Mouse (Mus musculus) hindbrain, embryonic 13.5 days (tissue): ENCODE measurements at regions not wholly inside any gene's neighbourhood (a gene's known extent, or its start where the extent isn't known, plus 50 kb on each side); places are given as distances from the start of the nearest gene placed in this dataset.
"Not testable (repeated sequence)": the region's sequence is repeated elsewhere in the genome, so short reads cannot be mapped to it uniquely, and the experiment has no call there.

Experiments
- ATAC-seq: fragments of 200-750 bp; cut with Nextera tagmentation; 2 replicates; pipeline ENCODE4 v1.8.0; 2017; ENCODE audit warnings: moderate TSS enrichment; ENCODE audit not compliant: low FRiP score
- H3K27ac ChIP-seq: fragments of 300-500 bp; sonication (generic); 2 replicates; pipeline ENCODE4 v1.5.1; 2015; ENCODE audit warnings: inconsistent platforms, mild to moderate bottlenecking, moderate library complexity
- H3K27me3 ChIP-seq: fragments of 300-500 bp; sonication (generic); 2 replicates; pipeline ENCODE4 v1.6.1; 2015; ENCODE audit warnings: mild to moderate bottlenecking, inconsistent platforms
- H3K36me3 ChIP-seq: fragments of 300-500 bp; sonication (generic); 2 replicates; pipeline ENCODE4 v1.6.1; 2015; ENCODE audit warnings: mild to moderate bottlenecking, inconsistent platforms
- H3K4me1 ChIP-seq: fragments of 300-500 bp; sonication (generic); replicated peaks from 2 replicates; pipeline ENCODE4 v1.6.1; 2015; ENCODE audit warnings: inconsistent platforms
- H3K4me2 ChIP-seq: fragments of 300-500 bp; sonication (generic); 2 replicates; pipeline ENCODE4 v1.6.1; 2015; ENCODE audit warnings: inconsistent platforms, mild to moderate bottlenecking, moderate library complexity
- H3K4me3 ChIP-seq: fragments of 300-500 bp; sonication (generic); 2 replicates; pipeline ENCODE4 v1.5.1; 2015; ENCODE audit warnings: mild to moderate bottlenecking, inconsistent platforms
- H3K9ac ChIP-seq: fragments of 300-500 bp; sonication (generic); 2 replicates; pipeline ENCODE4 v1.6.1; 2015; ENCODE audit warnings: mild to moderate bottlenecking, inconsistent platforms
- H3K9me3 ChIP-seq: fragments of 300-500 bp; sonication (generic); 2 replicates; pipeline ENCODE4 v1.6.1; 2016; ENCODE audit warnings: inconsistent platforms
- WGBS: fragments of 180-500 bp; shearing (Covaris S2); methylation state at CpG from one replicate; pipeline ENCODE4 v1.1.7; 2015; 5-methylcytosine and 5-hydroxymethylcytosine counted together

GRCm38 (mm10) chr5:26754129-26754528, 62.9 kb upstream of the Dpp6 start:
- H3K9ac ChIP-seq, ATAC-seq, H3K9me3 ChIP-seq, H3K27me3 ChIP-seq, H3K4me2 ChIP-seq, H3K27ac ChIP-seq, H3K4me1 ChIP-seq, H3K36me3 ChIP-seq, H3K4me3 ChIP-seq: not testable (repeated sequence)
- WGBS, result 85% methylated on average over 7 of the region's 7 CpGs
